Mouse (Mus musculus) intestine, embryonic 16.5 days (tissue): Measurements from ENCODE around the gene Prox2. TPM values are rescaled to one million over a fixed set of nuclear protein-coding genes. Genes with fewer than 3 reads are reported as not detected.

Experiments used
- ATAC-seq: fragments of 200-750 bp; cut with Nextera tagmentation; 2 replicates; pipeline ENCODE4 v1.8.0; 2017; ENCODE audit warnings: moderate TSS enrichment, moderate library complexity
- H3K27ac ChIP-seq: fragments of 300-500 bp; sonication (generic); 2 replicates; pipeline ENCODE4 v1.5.1; 2014; ENCODE audit warnings: mild to moderate bottlenecking, low read length
- H3K27me3 ChIP-seq: fragments of 300-500 bp; sonication (generic); replicated peaks from 2 replicates; pipeline ENCODE4 v1.6.1; 2014; ENCODE audit warnings: low read length, control low read depth, mixed read lengths; ENCODE audit not compliant: control insufficient read depth, insufficient read depth
- H3K36me3 ChIP-seq: fragments of 300-500 bp; sonication (generic); 2 replicates; pipeline ENCODE4 v1.6.1; 2014; ENCODE audit warnings: low read length, control low read depth; ENCODE audit not compliant: control insufficient read depth, insufficient read depth
- H3K4me1 ChIP-seq: fragments of 300-500 bp; sonication (generic); 2 replicates; pipeline ENCODE4 v1.6.1; 2014; ENCODE audit warnings: low read length, control low read depth, mixed read lengths; ENCODE audit not compliant: control insufficient read depth, insufficient read depth
- H3K4me2 ChIP-seq: fragments of 300-500 bp; sonication (generic); 2 replicates; pipeline ENCODE4 v1.6.1; 2014; ENCODE audit warnings: low read depth, low read length, control low read depth
- H3K4me3 ChIP-seq: fragments of 300-500 bp; sonication (generic); 2 replicates; pipeline ENCODE4 v1.5.1; 2014; ENCODE audit warnings: mild to moderate bottlenecking, low read length
- H3K9ac ChIP-seq: fragments of 300-500 bp; sonication (generic); 2 replicates; pipeline ENCODE4 v1.6.1; 2014; ENCODE audit warnings: low read depth, low read length
- H3K9me3 ChIP-seq: fragments of 300-500 bp; sonication (generic); 2 replicates; pipeline ENCODE4 v1.6.1; 2016; ENCODE audit warnings: low read length, control low read depth; ENCODE audit not compliant: control insufficient read depth
- WGBS: fragments of 180-500 bp; shearing (Covaris S2); extraction: QIAGEN DNeasy Blood & Tissue Kit; methylation state at CpG from one replicate; pipeline ENCODE4 v1.1.7; 2014; 5-methylcytosine and 5-hydroxymethylcytosine counted together
- polyA plus RNA-seq: library from polyadenylated mRNA; unstranded; fragments of >200 nt; fragmentation: Nextera tagmentation; extraction: Ambion mirVana; gene quantifications from 2 replicates; pipeline ENCODE4 v1.2.1, GENCODE M21; 2015

Gene Prox2
- polyA plus RNA-seq, 1 experiment from 2014 or later: 1.7 TPM

DNA sequence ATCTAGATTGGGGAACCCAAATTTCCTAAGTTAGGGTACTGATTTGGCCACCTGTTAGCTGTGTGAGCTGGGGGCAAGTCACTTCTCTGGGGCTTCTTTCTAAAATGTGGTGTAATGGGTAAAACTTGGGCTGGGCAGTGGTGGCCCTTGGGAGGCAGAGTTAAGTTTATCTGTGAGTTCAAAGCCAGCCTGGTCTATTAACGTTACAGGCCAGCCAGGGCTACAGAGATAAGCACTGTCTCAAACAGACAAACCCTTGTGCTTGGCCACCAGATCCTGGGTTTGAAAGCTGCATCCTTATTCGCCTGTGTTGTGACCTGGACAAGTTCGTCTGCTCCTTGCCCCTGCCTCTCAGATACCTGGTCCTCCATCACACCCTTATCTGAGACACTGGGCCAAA lies 19.4 kb downstream of the Prox2 start:
- Histone ChIP-seq H3K9me3 (no peaks in the 10 kb centered on the region), H3K27ac (no peak overlapping the region), H3K4me3 (no peak overlapping the region), H3K27me3 (no peaks in the 10 kb centered on the region), H3K4me2 (no peak overlapping the region), H3K9ac (no peak overlapping the region), H3K4me1 (peaks cover 4% of the 10 kb centered on the region; the same call in 1 of the 2 replicates), H3K36me3 (peaks cover 10% of the 10 kb centered on the region)
- WGBS: 92% methylated on average over 3 of the region's 3 CpGs
- ATAC-seq: no peak

DNA sequence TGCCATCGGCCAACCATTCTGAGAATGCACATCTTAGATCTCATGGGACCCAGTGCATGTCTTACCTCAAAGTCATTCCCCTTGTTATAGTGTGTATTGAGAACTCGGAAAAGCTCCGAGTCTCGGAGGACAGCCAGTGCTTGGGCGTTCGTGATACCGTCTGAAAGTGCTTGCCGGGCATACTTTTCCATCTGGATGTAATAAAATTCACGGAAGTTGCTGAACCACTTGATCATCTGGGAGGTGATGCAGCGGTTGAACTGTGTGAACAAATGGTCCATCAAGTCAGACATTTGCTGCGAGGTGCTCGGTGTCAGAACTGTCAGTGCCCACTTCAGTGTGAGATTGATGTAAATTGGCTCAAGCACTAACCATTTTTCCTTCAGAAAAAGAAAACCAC lies 22.7 kb downstream of the Prox2 start:
- H3K4me3 ChIP-seq: no peak overlapping the region
- no peak for ATAC-seq
- H3K9me3 ChIP-seq: no peaks in the 10 kb centered on the region
- no peaks in the 10 kb centered on the region for H3K27me3 ChIP-seq
- no peak overlapping the region for H3K9ac ChIP-seq
- H3K36me3 ChIP-seq: peaks cover 10% of the 10 kb centered on the region
- no peak overlapping the region for H3K4me2 ChIP-seq
- no peaks in the 10 kb centered on the region for H3K4me1 ChIP-seq
- 92% methylated on average over 12 of the region's 12 CpGs for WGBS
- H3K27ac ChIP-seq: no peak overlapping the region

DNA sequence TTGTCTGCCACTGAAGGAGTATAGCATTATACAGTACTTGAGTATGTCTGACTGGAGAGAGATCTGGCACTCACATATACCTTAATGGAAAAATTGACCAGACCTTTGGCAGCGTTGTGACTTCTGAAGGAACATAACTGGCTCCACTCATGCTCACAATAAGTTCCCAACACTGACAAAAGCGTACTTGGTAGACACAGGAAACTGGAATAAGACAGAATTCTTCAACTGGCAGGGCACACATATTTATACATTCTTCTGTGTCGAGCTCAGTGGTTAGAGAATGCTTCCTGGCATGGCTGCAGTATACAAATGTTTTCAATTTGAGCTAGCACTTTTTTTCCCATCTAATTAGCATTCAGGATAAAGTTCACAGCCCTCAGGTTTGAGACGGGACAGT lies 25.6 kb downstream of the Prox2 start:
- H3K27me3 ChIP-seq: no peaks in the 10 kb centered on the region
- no peak overlapping the region for H3K9ac ChIP-seq
- H3K36me3 ChIP-seq: peaks cover 10% of the 10 kb centered on the region
- no peak overlapping the region for H3K27ac ChIP-seq
- H3K4me1 ChIP-seq: no peaks in the 10 kb centered on the region
- ATAC-seq: no peak
- WGBS: 76% methylated on average over 4 of the region's 4 CpGs
- H3K9me3 ChIP-seq: no peaks in the 10 kb centered on the region
- no peak overlapping the region for H3K4me3 ChIP-seq
- no peak overlapping the region for H3K4me2 ChIP-seq

DNA sequence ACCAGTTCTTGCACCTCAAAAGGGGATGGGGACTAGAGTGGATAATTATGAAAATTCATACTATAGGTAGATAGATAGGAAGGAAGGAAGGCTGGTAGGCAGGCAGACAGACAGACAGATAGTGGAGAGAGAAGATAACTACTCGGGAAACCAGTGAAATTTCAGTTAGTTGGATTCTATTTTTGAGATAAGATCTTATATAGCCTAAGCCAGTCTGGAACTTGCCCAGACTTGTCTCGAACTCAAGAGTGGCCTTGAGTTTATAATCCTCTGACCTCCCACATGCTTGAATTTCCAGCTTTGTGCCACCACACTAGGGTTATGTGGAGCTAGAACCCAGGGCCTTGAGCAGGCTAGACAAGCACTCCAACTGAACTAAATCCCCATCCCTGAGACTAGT lies 26.3 kb downstream of the Prox2 start:
- H3K27me3 ChIP-seq: no peaks in the 10 kb centered on the region
- 77% methylated on average over 2 of the region's 2 CpGs for WGBS
- peaks cover 10% of the 10 kb centered on the region for H3K36me3 ChIP-seq
- H3K4me3 ChIP-seq: no peak overlapping the region
- H3K4me1 ChIP-seq: no peaks in the 10 kb centered on the region
- H3K9ac ChIP-seq: no peak overlapping the region
- H3K9me3 ChIP-seq: no peaks in the 10 kb centered on the region
- no peak for ATAC-seq
- H3K4me2 ChIP-seq: no peak overlapping the region
- H3K27ac ChIP-seq: no peak overlapping the region

DNA sequence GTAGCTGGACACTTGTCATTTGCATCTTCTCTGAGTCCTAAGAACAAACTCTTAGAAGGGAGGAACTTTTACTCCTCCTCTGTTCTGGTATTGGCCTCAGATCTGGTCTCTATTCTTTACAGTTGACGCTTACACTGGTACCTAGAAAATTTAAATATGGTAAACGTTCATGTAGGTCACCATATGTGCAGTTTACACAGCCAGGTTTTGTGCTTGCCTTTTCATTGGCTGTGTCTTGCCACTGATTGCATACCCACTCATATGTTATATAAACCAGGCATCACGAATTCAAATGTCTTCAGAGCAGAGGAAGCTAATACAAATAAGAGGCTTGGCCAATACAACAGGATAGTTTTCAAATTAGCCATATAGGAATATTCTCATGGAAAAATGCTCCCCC lies 33.5 kb downstream of the Prox2 start:
- no peak overlapping the region for H3K4me3 ChIP-seq
- no peaks in the 10 kb centered on the region for H3K36me3 ChIP-seq
- no peak overlapping the region for H3K4me2 ChIP-seq
- ATAC-seq: no peak
- H3K4me1 ChIP-seq: no peaks in the 10 kb centered on the region
- H3K9ac ChIP-seq: no peak overlapping the region
- H3K9me3 ChIP-seq: no peaks in the 10 kb centered on the region
- WGBS: 90% methylated on average over 3 of the region's 3 CpGs
- H3K27ac ChIP-seq: no peak overlapping the region
- no peaks in the 10 kb centered on the region for H3K27me3 ChIP-seq

DNA sequence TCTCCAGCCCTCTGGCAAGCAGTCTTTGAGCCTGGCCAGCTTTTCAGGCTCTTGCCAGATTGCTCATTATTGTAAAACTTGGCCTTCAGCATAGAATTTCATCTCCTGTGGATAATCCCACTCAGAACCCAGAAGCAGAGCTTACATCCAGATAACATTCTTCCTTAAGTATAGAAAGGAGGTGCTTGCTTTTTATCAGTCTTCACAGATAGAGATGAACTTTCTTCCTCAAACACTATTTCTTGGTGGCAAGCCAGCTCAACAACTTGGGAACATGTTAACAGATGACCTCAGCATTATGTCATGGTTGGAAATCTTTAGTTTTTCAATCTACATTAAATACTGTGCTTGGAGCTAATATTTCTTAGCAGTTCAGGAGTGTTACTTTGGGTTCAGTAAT lies 39.5 kb downstream of the Prox2 start:
- H3K4me3 ChIP-seq: no peak overlapping the region
- H3K27ac ChIP-seq: no peak overlapping the region
- H3K9ac ChIP-seq: no peak overlapping the region
- no peaks in the 10 kb centered on the region for H3K4me1 ChIP-seq
- ATAC-seq: no peak
- no peaks in the 10 kb centered on the region for H3K9me3 ChIP-seq
- no peak overlapping the region for H3K4me2 ChIP-seq
- H3K36me3 ChIP-seq: peaks cover 6% of the 10 kb centered on the region; the same call in 1 of the 2 replicates
- H3K27me3 ChIP-seq: no peaks in the 10 kb centered on the region

DNA sequence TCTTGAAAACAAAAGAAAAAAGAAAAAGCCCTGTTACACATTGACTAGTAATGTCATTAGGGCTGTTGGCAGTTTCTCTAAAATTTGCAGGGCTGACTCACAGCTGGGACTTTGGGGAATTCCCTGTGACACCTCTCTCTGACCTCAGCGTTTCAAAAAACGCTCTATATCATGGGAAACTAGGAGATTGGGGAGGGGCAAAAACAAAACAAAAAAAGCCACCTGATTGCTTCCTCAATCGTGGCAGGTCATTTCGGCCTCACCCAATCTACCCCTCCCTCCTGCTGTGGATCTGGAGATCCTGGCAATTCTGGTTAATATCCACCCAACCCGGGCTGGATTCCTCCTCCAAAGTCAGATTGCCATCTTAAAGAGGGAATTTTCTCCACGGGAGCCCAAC lies 59.3 kb downstream of the Prox2 start:
- H3K4me2 ChIP-seq: no peak overlapping the region
- 41% methylated on average over 6 of the region's 6 CpGs for WGBS
- no peak overlapping the region for H3K9ac ChIP-seq
- peaks cover 4% of the 10 kb centered on the region; the same call in 1 of the 2 replicates for H3K4me1 ChIP-seq
- no peak for ATAC-seq
- no peak overlapping the region for H3K27ac ChIP-seq
- H3K27me3 ChIP-seq: no peaks in the 10 kb centered on the region
- H3K36me3 ChIP-seq: peaks cover 11% of the 10 kb centered on the region; the same call in 1 of the 2 replicates
- H3K4me3 ChIP-seq: no peak overlapping the region
- no peaks in the 10 kb centered on the region for H3K9me3 ChIP-seq

Other genes with a start within 250 kb of the Prox2 start
- 0.83 and 1.9 TPM in 2 replicates for gene Ltbp2, start 234.2 kb downstream of the Prox2 start, polyA plus RNA-seq
- gene Fcf1, start 139.9 kb downstream of the Prox2 start, polyA plus RNA-seq: 123 and 134 TPM in 2 replicates
- gene Arel1, start 139.9 kb downstream of the Prox2 start, polyA plus RNA-seq: 8.0 and 8.5 TPM in 2 replicates
- gene Ylpm1, start 114.4 kb downstream of the Prox2 start, polyA plus RNA-seq: 17.7 and 18.5 TPM in 2 replicates
- 146 and 158 TPM in 2 replicates for gene Dlst, start 74 bp upstream of the Prox2 start, polyA plus RNA-seq
- gene Rps6kl1, start 40.5 kb upstream of the Prox2 start, polyA plus RNA-seq: 2.4 TPM in 2 replicates
- 12.4 and 14.0 TPM in 2 replicates for gene Pgf, start 67.0 kb upstream of the Prox2 start, polyA plus RNA-seq
- gene Eif2b2, start 108.7 kb upstream of the Prox2 start, polyA plus RNA-seq: 67.6 and 74.8 TPM in 2 replicates
- 5.5 and 5.7 TPM in 2 replicates for gene Mlh3, start 159.8 kb upstream of the Prox2 start, polyA plus RNA-seq
- gene Acyp1, start 177.7 kb upstream of the Prox2 start, polyA plus RNA-seq: 50.2 and 52.3 TPM in 2 replicates
- gene Zc2hc1c, start 177.8 kb upstream of the Prox2 start, polyA plus RNA-seq: 1.5 TPM in 2 replicates
- gene Nek9, start 228.6 kb upstream of the Prox2 start, polyA plus RNA-seq: 13.2 and 15.9 TPM in 2 replicates